Mouse (Mus musculus): ENCODE data around the gene Klhl35. TPM values are rescaled to one million over a fixed set of nuclear protein-coding genes. Genes with fewer than 3 reads are reported as not detected.
"Not testable (repeated sequence)": the region's sequence is repeated elsewhere in the genome, so short reads cannot be mapped to it uniquely, and the experiment has no call there.

Gene Klhl35
- total RNA-seq, 2 experiments from 2014 or later, result 3.1 to 3.6 TPM

DNA sequence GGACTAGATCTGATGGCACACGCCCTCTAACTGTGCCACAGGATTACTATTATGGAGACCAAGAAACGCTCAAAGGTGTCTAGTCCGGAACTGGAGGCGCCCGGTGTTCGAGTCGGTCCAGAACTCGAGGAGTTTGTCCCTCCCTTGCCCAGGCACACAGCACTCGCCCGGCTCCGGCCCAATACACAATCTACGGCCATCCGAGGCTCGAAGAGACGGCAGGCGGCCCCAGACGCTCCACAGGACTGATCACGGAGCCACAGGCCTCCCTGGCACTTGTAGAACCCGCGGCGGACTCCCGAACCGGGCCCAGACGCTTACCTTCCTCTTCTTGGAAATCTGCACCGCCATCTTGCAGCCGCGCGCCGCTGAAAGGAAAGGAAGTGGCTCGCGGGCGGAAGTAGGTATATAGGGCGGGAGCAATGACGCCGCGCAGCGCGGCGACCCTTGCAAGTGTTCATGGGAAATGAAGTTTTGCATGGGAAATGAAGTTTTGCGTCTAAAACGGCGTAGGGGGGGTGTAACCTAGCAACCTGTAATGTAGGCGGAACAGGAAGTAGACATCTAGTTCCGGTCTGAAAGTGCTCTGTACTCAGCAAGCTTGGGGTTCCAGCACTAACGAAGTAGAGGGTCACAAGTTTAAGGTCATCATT is 17.6 kb downstream of the Klhl35 start, which contains the start of gene Rps3:
Rps3 (minus strand) TSS at position 468 of the 653 bp plus-strand sequence.
- DNase-seq (ENCODE audit: low spot score in 2 of 2), result peak; percentile 93 to 96
- intact Hi-C loops (cut with DNase I), result loop anchor here (10.0 kb wide), 1 partner anchor 381 kb away; the partner anchor contains the start of gene Spcs2

DNA sequence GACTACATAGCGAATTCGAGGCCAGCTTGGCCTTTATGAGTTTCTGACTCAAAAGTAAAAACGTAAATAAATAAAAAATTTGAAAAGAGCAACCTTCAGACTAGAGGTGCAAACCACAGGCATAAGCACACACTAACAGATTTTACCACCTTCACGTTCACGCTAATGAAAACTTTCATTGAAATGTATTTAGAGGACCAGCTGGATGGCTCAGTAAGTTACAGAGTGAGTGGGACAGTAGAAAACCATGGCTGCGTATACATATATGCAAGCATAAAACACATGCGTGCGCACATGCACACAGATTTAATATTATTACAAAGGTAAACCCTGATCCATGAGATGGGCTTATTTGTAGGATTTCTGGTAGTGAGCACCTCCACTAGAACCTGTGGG is 18.1 kb downstream of the Klhl35 start:
- intact Hi-C loops (cut with DNase I), result loop anchor here (10.0 kb wide), 1 partner anchor 381 kb away; the partner anchor contains the start of gene Spcs2

GRCm38 (mm10) chr7:99484679-99485078 is 18.9 kb downstream of the Klhl35 start:
- intact Hi-C loops (cut with DNase I), result loop anchor here (10.0 kb wide), 1 partner anchor 380 kb away; the partner anchor contains the start of gene Spcs2
- no peak for DNase-seq (ENCODE audit: low spot score in 2 of 2)

More for the DNA sequence above, 18.1 kb downstream of the Klhl35 start:
- DNase-seq (ENCODE audit: low spot score in 2 of 2), result no peak

GRCm38 (mm10) chr7:99489708-99490107 is 23.9 kb downstream of the Klhl35 start:
- intact Hi-C loops (cut with DNase I), result loop anchor here (10.0 kb wide), 1 partner anchor 375 kb away; the partner anchor contains the start of gene Spcs2
- no peak for DNase-seq (ENCODE audit: low spot score in 2 of 2)

DNA sequence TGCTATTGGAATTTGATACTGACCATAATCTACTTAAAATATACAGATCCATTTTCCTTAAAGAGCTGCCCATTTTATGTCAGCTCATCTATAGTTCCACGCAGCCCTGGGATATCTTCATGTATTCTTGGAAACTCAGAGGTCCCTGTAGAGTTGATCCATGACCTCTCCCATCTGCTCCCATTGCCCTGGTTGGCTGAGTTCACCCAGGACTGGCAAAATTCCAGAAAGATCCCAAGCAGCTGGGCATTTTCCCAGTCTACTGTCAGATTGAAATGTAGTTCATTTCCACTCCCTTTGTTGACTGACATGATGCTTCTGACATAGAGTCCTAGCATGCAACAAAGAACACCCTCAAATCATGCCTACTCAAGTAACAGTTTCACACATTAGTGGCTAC is 33.3 kb downstream of the Klhl35 start:
- intact Hi-C loops (cut with DNase I), result no loop called here

DNA sequence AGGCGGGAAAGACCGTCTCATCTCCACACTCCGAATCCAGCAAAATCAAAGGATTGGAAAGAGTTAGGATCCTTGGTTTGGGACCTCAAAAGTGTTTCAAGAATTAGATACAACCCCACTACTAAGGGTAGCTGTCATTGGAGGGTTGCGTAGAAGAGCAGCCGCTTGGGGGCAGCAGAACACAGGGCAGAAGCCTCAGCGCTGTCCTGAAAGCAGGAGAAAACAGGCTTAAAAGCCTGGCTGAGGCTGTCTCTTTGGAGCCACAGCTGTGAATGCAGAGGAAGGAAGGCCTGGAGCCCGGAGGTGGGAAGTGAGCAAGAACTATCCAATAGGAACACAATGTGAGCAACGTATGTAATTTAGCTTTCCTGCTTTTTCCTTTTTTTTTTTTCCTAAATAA is 34.4 kb downstream of the Klhl35 start:
- DNase-seq (ENCODE audit: low spot score in 2 of 2), result peak; percentile 69 to 79
- intact Hi-C loops (cut with DNase I), result loop anchor here (1.0 to 5.0 kb wide), 4 partner anchors 37 to 297 kb away; partner anchors contain the start of gene Arrb1

More for the DNA sequence above, 33.3 kb downstream of the Klhl35 start:
- no peak for DNase-seq (ENCODE audit: low spot score in 2 of 2)

DNA sequence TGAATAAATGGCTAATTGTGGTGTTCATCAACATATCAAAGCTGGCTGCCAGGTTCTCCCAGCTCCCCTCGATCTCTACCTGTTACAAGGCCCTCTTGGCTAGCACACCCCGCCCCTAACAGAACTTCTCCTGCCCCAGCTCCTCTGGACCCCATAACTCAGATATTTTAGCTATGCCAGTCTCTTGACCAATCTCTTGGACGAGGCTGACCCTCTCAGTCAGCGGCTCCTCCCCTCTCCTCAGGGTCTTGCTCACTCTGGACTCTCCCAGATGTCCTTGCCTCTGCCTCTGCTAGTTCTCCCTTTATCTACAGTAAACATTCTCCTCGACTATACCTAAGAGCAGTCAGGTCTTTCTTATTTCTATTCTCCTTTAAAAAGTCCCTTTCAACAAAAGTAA is 34.9 kb downstream of the Klhl35 start:
- intact Hi-C loops (cut with DNase I), result loop anchor here (1.0 to 5.0 kb wide), 4 partner anchors 37 to 297 kb away; partner anchors contain the start of gene Arrb1
- no peak for DNase-seq (ENCODE audit: low spot score in 2 of 2)

GRCm38 (mm10) chr7:99501148-99501547 is 35.3 kb downstream of the Klhl35 start:
- no peak for DNase-seq (ENCODE audit: low spot score in 2 of 2)
- intact Hi-C loops (cut with DNase I), result loop anchor here (2.0 to 5.0 kb wide), 3 partner anchors 36 to 296 kb away; partner anchors contain the start of gene Arrb1

DNA sequence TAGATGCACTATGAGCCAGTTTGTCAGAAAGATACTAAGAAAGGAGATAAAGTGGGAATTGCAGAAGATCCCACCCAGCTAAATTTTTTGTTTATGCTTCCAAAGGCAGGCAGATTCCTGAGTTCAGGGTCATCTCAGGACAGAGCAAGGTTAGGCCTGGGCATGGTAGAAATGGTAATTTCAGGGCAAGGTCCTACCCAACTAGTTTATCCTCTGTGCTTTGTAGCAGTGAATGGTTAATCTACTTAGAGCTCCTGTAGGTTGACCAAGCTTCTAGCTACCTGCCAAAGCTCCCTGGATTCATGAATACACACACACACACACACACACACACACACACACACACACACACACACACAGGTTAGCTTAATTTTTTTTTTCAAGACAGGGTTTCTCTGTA is 38.8 kb downstream of the Klhl35 start:
- DNase-seq (ENCODE audit: low spot score in 2 of 2), result no peak
- intact Hi-C loops (cut with DNase I), result loop anchor here (5.0 kb wide), 2 partner anchors 33 to 293 kb away; partner anchors contain the start of gene Arrb1

GRCm38 (mm10) chr7:99508187-99508586 is 42.4 kb downstream of the Klhl35 start:
- DNase-seq (ENCODE audit: low spot score in 2 of 2); intact Hi-C loops (cut with DNase I): not testable (repeated sequence)

GRCm38 (mm10) chr7:99510087-99510501 is 44.3 kb downstream of the Klhl35 start:
- intact Hi-C loops (cut with DNase I), result no loop called here
- peak; percentile 61 to 69 for DNase-seq (ENCODE audit: low spot score in 2 of 2)

DNA sequence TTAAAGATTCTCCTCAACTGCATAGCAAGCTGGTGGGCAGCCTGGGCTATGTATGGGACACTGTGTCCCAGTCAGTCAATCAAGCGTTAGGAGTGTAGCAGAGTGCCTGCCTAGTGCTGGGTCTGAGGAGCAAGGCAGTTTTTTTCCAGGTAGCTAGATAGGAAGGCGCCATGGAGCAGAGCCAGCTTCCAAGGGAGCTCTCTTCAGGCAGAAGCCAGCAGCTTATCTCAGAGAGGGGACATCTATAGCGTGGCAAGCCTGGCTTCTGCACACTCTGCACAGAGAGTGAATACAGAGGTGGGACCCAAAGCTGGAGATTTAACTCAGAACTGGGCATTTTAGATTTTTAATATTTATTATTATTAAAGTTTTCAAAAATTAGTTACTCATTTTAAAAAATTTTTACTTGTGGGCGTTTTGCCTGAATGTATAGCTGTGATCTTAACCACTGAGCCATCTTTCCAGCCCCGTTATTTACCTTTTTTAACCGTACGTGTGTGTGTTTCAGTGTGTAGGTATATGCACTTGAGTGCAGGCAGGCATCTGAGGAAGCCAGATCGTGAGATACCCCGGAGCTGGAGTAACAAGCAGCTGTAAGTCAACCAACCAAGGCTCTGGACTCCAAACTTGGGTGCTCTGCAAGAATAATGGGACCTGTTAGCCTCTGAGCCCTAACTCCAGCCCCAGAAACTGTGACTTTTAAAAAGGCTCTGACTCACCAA is 50.4 kb downstream of the Klhl35 start:
- intact Hi-C loops (cut with DNase I), result no loop called here
- no peak for DNase-seq (ENCODE audit: low spot score in 2 of 2)

DNA sequence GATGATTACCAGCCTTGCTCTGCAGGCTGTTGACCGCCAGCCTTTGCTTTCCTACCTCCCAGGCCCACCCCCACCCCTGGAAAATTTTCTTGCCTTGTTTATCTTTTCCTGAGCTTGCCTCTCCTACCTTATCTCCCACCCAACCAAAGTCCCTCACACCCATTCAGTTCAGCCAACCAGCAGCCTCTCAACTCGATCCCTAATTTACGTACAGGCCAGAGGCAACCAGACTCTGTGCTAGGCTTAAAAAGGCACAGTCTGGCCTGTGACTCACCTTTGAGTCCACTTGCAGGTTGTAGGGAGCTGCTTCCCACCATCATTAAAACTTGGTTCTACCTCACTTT is 51.0 kb downstream of the Klhl35 start:
- intact Hi-C loops (cut with DNase I), result no loop called here

GRCm38 (mm10) chr7:99518954-99519644 is 53.3 kb downstream of the Klhl35 start:
- no peak for DNase-seq (ENCODE audit: low spot score in 2 of 2)
- intact Hi-C loops (cut with DNase I), result no loop called here

More for the DNA sequence above, 51.0 kb downstream of the Klhl35 start:
- DNase-seq (ENCODE audit: low spot score in 2 of 2), result no peak

DNA sequence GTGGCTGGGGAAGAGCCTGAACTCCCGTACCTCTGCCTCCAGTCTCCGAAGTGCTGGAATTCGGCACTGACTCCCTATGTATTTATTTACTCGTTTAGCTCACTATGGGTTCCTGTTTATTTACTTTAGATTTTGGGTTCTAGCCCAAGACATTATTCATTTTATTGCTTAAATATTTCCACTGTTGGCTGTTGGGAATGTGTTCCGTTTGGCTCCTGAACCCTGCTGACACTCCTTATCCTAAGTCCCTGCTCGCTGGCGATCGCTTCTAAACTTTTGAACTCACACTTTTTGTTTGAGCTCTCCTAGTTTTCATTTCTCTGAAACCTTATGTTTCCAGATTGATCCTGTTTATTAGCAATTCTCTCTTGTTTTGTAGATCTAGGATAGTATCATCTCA is 57.3 kb downstream of the Klhl35 start:
- intact Hi-C loops (cut with DNase I), result no loop called here

More for the DNA sequence above, 57.3 kb downstream of the Klhl35 start:
- no peak for DNase-seq (ENCODE audit: low spot score in 2 of 2)

Other genes with a start within 250 kb of the Klhl35 start
- gene Mogat2, start 227.4 kb upstream of the Klhl35 start, total RNA-seq (2021), result not detected
- 100 to 1,000 TPM; 135 to 142 TPM for gene Map6, start 198.6 kb upstream of the Klhl35 start, total RNA-seq (2021)
- gene Serpinh1, start 112.8 kb upstream of the Klhl35 start, total RNA-seq (2021), result 10 to 100 TPM; 22.6 to 25.6 TPM
- 10 to 100 TPM; 32.2 to 44.9 TPM for gene Gdpd5, start 84.6 kb upstream of the Klhl35 start, total RNA-seq (2021)
- 100 to 1,000 TPM; 215 to 261 TPM for gene Rps3, start 17.7 kb downstream of the Klhl35 start, total RNA-seq (2021)
- gene Arrb1, start 69.5 kb downstream of the Klhl35 start, total RNA-seq (2021), result 100 to 1,000 TPM; 189 to 196 TPM
- gene Tpbgl, start 161.1 kb downstream of the Klhl35 start, total RNA-seq (2021), result 1 to 10 TPM; 3.2 to 4.2 TPM
- 10 to 100 TPM; 11.7 to 14.2 TPM for gene Slco2b1, start 245.3 kb downstream of the Klhl35 start, total RNA-seq (2021)